Mouse (Mus musculus) spleen, adult 12 weeks (tissue): Measurements from ENCODE around the gene Ube2c.
"Not testable (repeated sequence)": the region's sequence is repeated elsewhere in the genome, so short reads cannot be mapped to it uniquely, and the experiment has no call there.

Experiments
- DNase-seq: peaks from one replicate; pipeline ENCODE4 v3.0.0; 2022; ENCODE audit warnings: low spot score

Ube2c gene

GRCm38 (mm10) chr2:164790451-164790850 is 20.8 kb downstream of the Ube2c start:
- DNase-seq = no peak

GRCm38 (mm10) chr2:164791841-164792261 is 22.2 kb downstream of the Ube2c start:
- DNase-seq = no peak

- no peak for DNase-seq
Measured at GRCm38 (mm10) chr2:164792400-164793190, 22.9 kb downstream of the Ube2c start.

- peak; percentile 44 for DNase-seq
Measured at GRCm38 (mm10) chr2:164793236-164793635, 23.5 kb downstream of the Ube2c start.

- no peak for DNase-seq
Measured at GRCm38 (mm10) chr2:164793772-164794171, 24.1 kb downstream of the Ube2c start.

- DNase-seq = peak; percentile 68
Measured at GRCm38 (mm10) chr2:164794293-164794692, 24.6 kb downstream of the Ube2c start.

GRCm38 (mm10) chr2:164795868-164796267 is 26.2 kb downstream of the Ube2c start:
- no peak for DNase-seq

- not testable (repeated sequence) for DNase-seq
Measured at GRCm38 (mm10) chr2:164798554-164798953, 28.9 kb downstream of the Ube2c start.

- no peak for DNase-seq
Measured at GRCm38 (mm10) chr2:164800252-164801004, 30.7 kb downstream of the Ube2c start.

- DNase-seq = no peak
Measured at GRCm38 (mm10) chr2:164803201-164803920, 33.7 kb downstream of the Ube2c start.

GRCm38 (mm10) chr2:164803921-164804313 is 34.2 kb downstream of the Ube2c start:
- DNase-seq = no peak

GRCm38 (mm10) chr2:164804533-164805331 is 35.0 kb downstream of the Ube2c start, which contains the start of the genes Acot8 and Zswim3:
Acot8 (minus strand) TSS chr2:164804882.
Zswim3 (plus strand) TSS chr2:164805098.
- DNase-seq = peak; percentile 98

- DNase-seq = no peak
Measured at GRCm38 (mm10) chr2:164805332-164805718, 35.6 kb downstream of the Ube2c start.

- no peak for DNase-seq
Measured at GRCm38 (mm10) chr2:164806614-164807013, 36.9 kb downstream of the Ube2c start.

GRCm38 (mm10) chr2:164813557-164813956 is 43.9 kb downstream of the Ube2c start:
- DNase-seq = no peak

GRCm38 (mm10) chr2:164815348-164815747 is 45.6 kb downstream of the Ube2c start:
- DNase-seq = no peak

GRCm38 (mm10) chr2:164815821-164816220 is 46.1 kb downstream of the Ube2c start:
- no peak for DNase-seq

- no peak for DNase-seq
Measured at GRCm38 (mm10) chr2:164817206-164817605, 47.5 kb downstream of the Ube2c start.

- no peak for DNase-seq
Measured at GRCm38 (mm10) chr2:164817703-164818102, 48.0 kb downstream of the Ube2c start.

GRCm38 (mm10) chr2:164821060-164821459 is 51.4 kb downstream of the Ube2c start:
- no peak for DNase-seq

- peak; percentile 100 for DNase-seq
Measured at GRCm38 (mm10) chr2:164822636-164823165, 53.0 kb downstream of the Ube2c start, which contains the start of gene Zswim1. Zswim1 (plus strand) TSS chr2:164822686.
